Mouse (Mus musculus): ENCODE measurements at regions not wholly inside any gene's neighbourhood (a gene's known extent, or its start where the extent isn't known, plus 50 kb on each side); places are given as distances from the start of the nearest gene placed in this dataset.

DNA sequence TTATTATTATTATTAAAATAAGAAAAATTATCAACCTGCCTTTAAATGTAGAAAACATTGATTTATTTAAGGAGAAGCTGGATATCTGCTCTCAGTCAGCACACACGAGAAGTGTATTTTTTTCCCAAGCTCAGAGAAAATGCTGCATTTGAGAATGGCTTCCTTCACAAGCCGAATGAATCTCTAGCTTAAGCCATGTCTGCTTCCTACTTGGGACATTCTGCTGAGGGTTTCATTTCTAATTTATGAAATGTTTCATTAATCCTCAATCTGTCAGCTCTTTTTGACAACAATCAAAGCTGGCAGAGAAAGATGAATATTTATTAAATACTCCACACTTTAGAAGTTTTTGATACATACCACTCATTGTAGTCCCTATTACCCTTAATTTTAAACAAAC is 622.4 kb upstream of the Cypt12 start:
- WGBS, result 91% methylated on average over 2 of the region's 2 CpGs
- no peak overlapping the region for H3K4me2 ChIP-seq
- H3K36me3 ChIP-seq (replicated peaks), result no peaks in the 10 kb centered on the region
- no peak for ATAC-seq (ENCODE audit: low FRiP score)
- H3K4me1 ChIP-seq, result peaks cover 25% of the 10 kb centered on the region
- no peaks in the 10 kb centered on the region for H3K9me3 ChIP-seq
- no peak overlapping the region for H3K9ac ChIP-seq
- H3K27ac ChIP-seq, result 0 out of 2 replicates have a peak overlapping the region, but pooled peaks have one; percentile 32
- no peaks in the 10 kb centered on the region for H3K27me3 ChIP-seq
- no peak overlapping the region for H3K4me3 ChIP-seq (replicated peaks)

DNA sequence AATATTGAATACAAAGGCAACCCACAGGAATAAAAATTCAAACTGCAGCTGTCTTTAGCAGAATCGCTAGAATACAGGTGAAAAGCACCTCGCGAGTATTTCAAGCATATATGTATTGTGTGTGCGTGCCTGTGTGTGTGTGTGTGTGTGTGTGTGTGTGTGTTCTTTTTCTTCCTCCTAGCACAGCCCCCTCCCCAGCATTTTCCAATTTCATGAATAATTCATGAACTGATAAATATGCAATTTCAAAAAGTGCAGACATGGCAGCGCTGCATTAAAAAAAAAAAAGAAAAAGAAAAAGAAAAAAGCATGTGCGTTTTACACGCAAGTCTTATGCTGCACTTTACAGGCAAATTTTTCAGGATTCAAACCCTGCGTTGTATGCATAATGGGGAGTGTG is 621.9 kb upstream of the Cypt12 start:
- no peak overlapping the region for H3K4me3 ChIP-seq (replicated peaks)
- no peak overlapping the region for H3K4me2 ChIP-seq
- no peaks in the 10 kb centered on the region for H3K9me3 ChIP-seq
- no peak overlapping the region for H3K9ac ChIP-seq
- H3K36me3 ChIP-seq (replicated peaks), result no peaks in the 10 kb centered on the region
- no peaks in the 10 kb centered on the region for H3K27me3 ChIP-seq
- WGBS, result 73% methylated on average over 8 of the region's 8 CpGs
- no peak overlapping the region for H3K27ac ChIP-seq
- ATAC-seq (ENCODE audit: low FRiP score), result 0 out of 2 replicates have a peak, but pooled peaks have one; percentile 35
- peaks cover 25% of the 10 kb centered on the region for H3K4me1 ChIP-seq

DNA sequence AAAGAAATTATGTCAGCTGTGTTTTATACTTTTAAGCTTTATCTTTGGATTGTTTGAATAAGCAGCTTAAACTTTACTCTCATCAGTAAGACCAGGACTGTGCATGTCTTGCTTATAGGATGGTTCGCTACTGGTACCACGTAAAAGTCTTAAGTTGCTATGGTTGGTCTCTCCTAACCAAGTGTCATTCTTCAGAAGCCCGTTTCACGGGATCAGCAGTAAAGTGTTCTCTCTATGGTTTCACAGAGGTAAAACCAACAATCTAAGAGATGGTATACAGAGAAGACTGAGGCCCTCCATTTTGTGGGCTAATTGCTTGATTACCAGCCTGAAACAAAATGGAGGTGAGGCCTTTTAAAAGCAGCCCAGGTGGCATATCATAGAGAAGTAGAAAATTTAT is 621.4 kb upstream of the Cypt12 start:
- Histone ChIP-seq H3K36me3 (replicated peaks) (no peaks in the 10 kb centered on the region), H3K4me1 (peaks cover 25% of the 10 kb centered on the region), H3K9ac (no peak overlapping the region), H3K4me2 (no peak overlapping the region), H3K27ac (peak overlapping the region; percentile 53; the same call in 1 of the 2 replicates), H3K4me3 (replicated peaks) (no peak overlapping the region), H3K9me3 (no peaks in the 10 kb centered on the region), H3K27me3 (no peaks in the 10 kb centered on the region)
- WGBS, result 83% methylated on average over 4 of the region's 4 CpGs
- no peak for ATAC-seq (ENCODE audit: low FRiP score)

DNA sequence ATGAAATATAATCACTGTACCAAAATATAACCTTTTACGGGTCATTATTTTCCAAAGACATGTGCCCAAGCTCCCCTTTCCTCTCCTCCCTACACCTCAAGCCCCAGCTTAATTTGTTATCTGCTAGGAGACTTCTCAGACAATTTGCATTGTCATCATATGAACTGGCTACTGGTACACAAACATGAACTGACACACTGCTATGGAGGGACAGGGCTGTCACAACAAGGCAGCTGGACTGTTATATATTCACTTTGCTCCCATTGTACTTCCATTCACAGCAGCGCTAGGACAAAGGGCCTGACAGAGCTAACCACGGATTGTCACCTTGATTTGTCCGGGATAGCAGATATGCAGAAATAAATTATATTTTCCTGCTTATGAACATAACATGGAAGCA is 620.5 kb upstream of the Cypt12 start:
- Histone ChIP-seq H3K9me3 (no peaks in the 10 kb centered on the region), H3K4me2 (no peak overlapping the region), H3K27me3 (no peaks in the 10 kb centered on the region), H3K4me3 (replicated peaks) (no peak overlapping the region), H3K27ac (peak overlapping the region; percentile 53; the same call in 1 of the 2 replicates), H3K9ac (no peak overlapping the region), H3K36me3 (replicated peaks) (no peaks in the 10 kb centered on the region), H3K4me1 (peaks cover 20% of the 10 kb centered on the region; the same call in 1 of the 2 replicates)
- 66% methylated on average over 4 of the region's 4 CpGs for WGBS
- peak; percentile 63; the same call in 1 of the 2 replicates for ATAC-seq (ENCODE audit: low FRiP score)

DNA sequence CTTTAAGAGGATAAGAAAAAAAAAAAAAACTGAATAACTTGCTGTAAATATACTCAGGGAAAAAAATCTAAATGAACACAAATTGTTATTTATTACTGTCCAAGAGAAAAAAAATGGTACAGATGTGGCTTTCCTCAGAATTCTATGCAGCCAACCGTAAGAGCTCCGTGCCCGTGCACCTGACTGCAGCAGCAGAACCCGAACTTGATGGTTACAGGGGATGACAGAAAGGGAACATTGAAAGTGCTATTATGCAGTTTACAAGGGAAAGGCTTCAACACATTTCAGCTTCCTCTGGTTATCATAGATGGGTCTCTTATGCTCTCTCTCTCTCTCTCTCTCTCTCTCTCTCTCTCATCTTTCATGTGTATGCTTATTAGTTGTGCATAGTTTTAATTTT is 618.8 kb upstream of the Cypt12 start:
- Histone ChIP-seq H3K9ac (no peak overlapping the region), H3K36me3 (replicated peaks) (no peaks in the 10 kb centered on the region), H3K4me3 (replicated peaks) (no peak overlapping the region), H3K9me3 (no peaks in the 10 kb centered on the region), H3K4me1 (peaks cover 19% of the 10 kb centered on the region; the same call in 1 of the 2 replicates), H3K27ac (no peak overlapping the region), H3K4me2 (no peak overlapping the region), H3K27me3 (no peaks in the 10 kb centered on the region)
- 67% methylated on average over 4 of the region's 4 CpGs for WGBS
- no peak for ATAC-seq (ENCODE audit: low FRiP score)

DNA sequence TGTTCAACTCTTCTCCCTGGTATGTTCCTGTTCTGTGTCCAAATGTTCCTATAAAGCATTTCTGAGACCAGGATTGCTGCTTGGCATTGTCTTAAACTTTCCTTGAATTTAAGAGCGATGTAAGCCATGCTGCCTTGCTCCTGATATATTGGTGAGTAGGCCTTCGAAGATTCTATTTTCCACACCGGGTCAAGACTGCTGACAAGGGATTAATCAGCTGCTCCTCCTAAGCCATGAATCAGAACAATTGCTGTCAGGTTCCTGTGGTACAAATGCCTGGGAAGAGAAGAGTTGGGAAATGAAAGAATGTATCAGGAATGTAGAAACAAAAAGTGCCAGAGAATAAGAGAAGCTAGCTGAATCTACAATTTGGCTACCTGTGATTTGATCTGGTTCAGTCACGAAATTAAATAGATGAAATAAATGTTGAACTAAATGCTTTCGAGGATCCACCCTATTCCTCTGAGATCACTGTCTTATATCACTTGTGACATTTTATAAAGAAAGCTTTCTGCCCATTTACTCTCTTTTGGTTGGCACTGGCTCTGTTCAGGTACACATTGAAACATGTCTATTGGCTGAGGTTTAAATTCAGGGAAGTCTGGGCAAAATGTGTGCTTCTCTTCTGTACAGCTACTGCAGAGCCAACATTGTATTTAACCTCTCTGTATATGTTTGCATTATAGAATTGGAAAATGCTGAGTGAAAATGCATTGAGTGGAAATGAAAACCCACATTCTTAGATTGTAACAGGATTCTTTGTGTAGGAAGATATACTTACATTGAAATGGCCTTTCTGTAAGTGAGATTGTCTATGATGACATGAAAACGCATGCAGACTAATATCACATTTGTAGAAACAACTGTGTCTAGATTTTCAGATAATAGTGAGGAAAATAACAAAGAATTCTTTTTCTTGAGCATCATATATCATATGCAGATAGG is 617.5 kb upstream of the Cypt12 start:
- Histone ChIP-seq H3K4me1 (peaks cover 16% of the 10 kb centered on the region; the same call in 1 of the 2 replicates), H3K4me3 (replicated peaks) (no peak overlapping the region), H3K27ac (0 out of 2 replicates have a peak overlapping the region, but pooled peaks have one; percentile 19), H3K9ac (no peak overlapping the region), H3K36me3 (replicated peaks) (no peaks in the 10 kb centered on the region), H3K4me2 (no peak overlapping the region), H3K9me3 (no peaks in the 10 kb centered on the region), H3K27me3 (no peaks in the 10 kb centered on the region)
- no peak for ATAC-seq (ENCODE audit: low FRiP score)
- 57% methylated on average over 6 of the region's 6 CpGs for WGBS

DNA sequence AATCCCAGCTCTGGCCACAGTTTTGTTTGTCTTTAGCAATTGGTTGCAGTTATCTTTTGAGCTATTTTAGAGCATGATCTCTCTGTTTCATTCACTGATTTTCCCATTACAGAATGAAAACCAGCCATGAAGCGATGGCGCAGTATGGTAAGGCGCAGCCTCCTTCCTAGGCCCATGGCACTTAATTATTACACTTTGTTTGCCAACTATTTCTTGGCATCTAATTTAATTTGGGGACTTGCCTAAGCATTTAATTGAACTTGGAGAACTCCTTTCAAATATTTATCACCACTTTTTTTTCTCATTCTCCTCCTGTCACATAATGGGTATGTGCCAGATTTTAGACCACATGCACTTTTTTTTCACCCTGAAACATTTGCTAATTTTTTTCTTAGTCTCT is 588.0 kb upstream of the Cypt12 start:
- no peaks in the 10 kb centered on the region for H3K36me3 ChIP-seq (replicated peaks)
- WGBS, result 92% methylated on average over 3 of the region's 3 CpGs
- no peak for ATAC-seq (ENCODE audit: low FRiP score)
- no peaks in the 10 kb centered on the region for H3K4me1 ChIP-seq
- no peaks in the 10 kb centered on the region for H3K9me3 ChIP-seq
- no peaks in the 10 kb centered on the region for H3K27me3 ChIP-seq
- H3K4me3 ChIP-seq (replicated peaks), result no peak overlapping the region
- H3K27ac ChIP-seq, result no peak overlapping the region
- no peak overlapping the region for H3K9ac ChIP-seq
- no peak overlapping the region for H3K4me2 ChIP-seq
